Mouse (Mus musculus) Patski (cell line): ENCODE data around the gene A630010A05Rik. TPM values are rescaled to one million over a fixed set of nuclear protein-coding genes. Genes with fewer than 3 reads are reported as not detected.
"Not testable (repeated sequence)": the region's sequence is repeated elsewhere in the genome, so short reads cannot be mapped to it uniquely, and the experiment has no call there.

Experiments
- ATAC-seq: fragments of 100-300 bp; one replicate; pipeline ENCODE4 v1.8.0; 2021
- CTCF ChIA-PET: fragments of 350-600 bp; sonication (Branson Sonifier 250); formaldehyde crosslinking; loops from one replicate; lab custom pipeline; 2022; ENCODE audit warnings: inconsistent platforms; lab: Charles Lee
- POLR2A ChIA-PET: fragments of 350-600 bp; sonication (Branson Sonifier 250); formaldehyde crosslinking; loops from one replicate; lab custom pipeline; 2022; ENCODE audit warnings: antibody characterized with exemption, inconsistent platforms; lab: Charles Lee
- DNase-seq: peaks from one replicate; pipeline ENCODE4 v3.0.0-alpha.2; 2011; ENCODE audit warnings: low read depth, low spot score
- H3K27me3 ChIP-seq: fragments of 371-371 bp; one replicate; pipeline ENCODE4 v1.5.1; 2021
- CTCF ChIP-seq: fragments of 100-300 bp; IDR thresholded peaks from one replicate; pipeline ENCODE4 v1.5.1; 2021
- in situ Hi-C: fragments of 300-500 bp; cut with MboI; formaldehyde crosslinking; loops from 3 replicates; pipeline ENCODE4 v1.11.1; 2018; ENCODE audit warnings: low pct_unique_long_range_greater_than_20kb, mixed read lengths
- polyA plus RNA-seq: library from polyadenylated mRNA; unstranded; gene quantifications from one replicate; pipeline ENCODE4 v1.2.3, GENCODE M21; 2021

A630010A05Rik gene
- polyA plus RNA-seq = not detected

DNA sequence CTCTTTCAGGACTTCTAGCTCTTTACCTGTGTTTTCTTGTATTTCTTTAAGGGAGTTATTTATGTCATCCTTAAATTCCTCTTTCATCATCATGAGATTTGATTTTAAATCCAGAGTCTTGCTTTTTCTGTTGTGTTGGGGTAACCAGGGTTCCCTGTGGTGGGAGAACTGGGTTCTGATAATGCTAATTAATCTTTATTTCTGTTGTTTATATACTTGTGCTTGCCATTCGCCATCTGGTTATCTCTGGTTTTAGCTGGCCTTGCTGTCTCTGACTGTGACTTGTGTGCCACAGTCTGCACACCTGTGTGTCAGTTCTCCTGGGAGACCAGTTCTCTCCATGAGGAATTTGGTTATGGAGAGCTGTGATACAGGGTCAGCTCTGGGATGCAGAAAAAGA lies at the start of gene A630010A05Rik:
A630010A05Rik (plus strand) TSS at position 301 of the 400 bp plus-strand sequence.
- ATAC-seq (no peak), DNase-seq (no peak)
- in situ Hi-C loops = no loop called here
- H3K27me3 ChIP-seq = peaks cover 9% of the 10 kb centered on the region
- TF ChIP-seq CTCF = no peak
- CTCF ChIA-PET = no interaction called here
- POLR2A ChIA-PET = no interaction called here

- no peak for ATAC-seq
- in situ Hi-C loops = no loop called here
- no peak for TF ChIP-seq CTCF
- POLR2A ChIA-PET = no interaction called here
- no peak for DNase-seq
- CTCF ChIA-PET = no interaction called here
- H3K27me3 ChIP-seq = peaks cover 6% of the 10 kb centered on the region
Observed at GRCm38 (mm10) chr16:14535766-14536165, 26.4 kb upstream of the A630010A05Rik start.

DNA sequence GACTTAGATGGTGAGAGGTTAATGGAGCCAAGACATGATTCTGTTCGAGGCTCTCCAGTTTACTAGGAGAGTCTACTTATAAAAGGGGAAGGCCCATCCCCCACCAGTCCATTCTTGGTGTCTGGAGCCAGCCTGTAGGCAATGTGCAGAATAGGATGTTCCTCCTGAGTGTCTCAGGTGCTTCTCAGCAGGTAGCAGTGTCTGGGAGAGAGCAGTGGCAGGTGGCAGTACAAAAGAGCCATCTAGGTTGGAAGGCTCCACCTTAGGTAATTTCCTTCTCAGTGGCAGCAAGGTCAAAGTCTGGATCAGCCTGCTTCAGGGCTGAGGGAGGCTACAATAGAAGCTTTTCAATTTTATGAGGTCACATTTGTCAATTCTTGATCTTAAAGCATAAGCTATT lies 4.9 kb upstream of the A630010A05Rik start:
- POLR2A ChIA-PET, in situ Hi-C loops, ATAC-seq, DNase-seq, CTCF ChIA-PET: not testable (repeated sequence)
- peaks cover 13% of the 10 kb centered on the region for H3K27me3 ChIP-seq

Other genes starting within 250 kb of the A630010A05Rik start
- 56.6 TPM for gene Fopnl, start 244.9 kb upstream of the A630010A05Rik start, polyA plus RNA-seq
- 28.3 TPM for gene Abcc1, start 200.8 kb upstream of the A630010A05Rik start, polyA plus RNA-seq